Mouse (Mus musculus) kidney, adult 2 months (tissue): Measurements from ENCODE around the gene Cdk15. TPM values are rescaled to one million over a fixed set of nuclear protein-coding genes. Genes with fewer than 3 reads are reported as not detected.

Source experiments
- DNase-seq: peaks from one replicate; pipeline ENCODE4 v3.0.0; 2021
- H3K27ac ChIP-seq: fragments of 200-500 bp; 2 replicates; pipeline ENCODE4 v1.5.1; 2012; ENCODE audit warnings: low read depth, low read length, control low read depth, inconsistent platforms; ENCODE audit not compliant: insufficient read depth
- H3K27me3 ChIP-seq: fragments of 200-500 bp; replicated peaks from 2 replicates; pipeline ENCODE4 v1.6.1; 2012; ENCODE audit warnings: mild to moderate bottlenecking, moderate library complexity, low read length, inconsistent platforms; ENCODE audit not compliant: control insufficient read depth, insufficient read depth
- H3K36me3 ChIP-seq: fragments of 200-500 bp; 2 replicates; pipeline ENCODE4 v1.6.1; 2012; ENCODE audit warnings: mild to moderate bottlenecking, moderate library complexity, low read length, inconsistent platforms; ENCODE audit not compliant: control insufficient read depth, insufficient read depth
- H3K4me1 ChIP-seq: fragments of 200-500 bp; 2 replicates; pipeline ENCODE4 v1.6.1; 2011; ENCODE audit warnings: low read length; ENCODE audit not compliant: control insufficient read depth, insufficient read depth
- H3K4me3 ChIP-seq: fragments of 200-500 bp; 2 replicates; pipeline ENCODE4 v1.5.1; 2011; ENCODE audit warnings: mild to moderate bottlenecking, low read depth, low read length, control low read depth; ENCODE audit not compliant: insufficient read depth
- CTCF ChIP-seq: fragments of 200-500 bp; conservative IDR thresholded peaks from 2 replicates; pipeline ENCODE4 v1.5.1; 2011; ENCODE audit warnings: low read depth, mild to moderate bottlenecking, control low read depth, low read length, moderate library complexity, mixed read lengths; ENCODE audit not compliant: insufficient read depth, insufficient read length
- POLR2A ChIP-seq: fragments of 200-500 bp; IDR thresholded peaks from one replicate; pipeline ENCODE4 v1.6.1; 2011; ENCODE audit warnings: low read depth, low read length, control low read depth
- WGBS: fragments of 180-500 bp; shearing (Covaris S2); methylation state at CpG from one replicate; pipeline ENCODE4 v1.1.7; 2018; 5-methylcytosine and 5-hydroxymethylcytosine counted together
- polyA plus RNA-seq: library from polyadenylated mRNA; depleted of rRNA; stranded (reverse); fragments of >200 nt; gene quantifications from 2 replicates; pipeline ENCODE4 v1.2.3, GENCODE M21; 2012

Cdk15 gene
- polyA plus RNA-seq, 1 experiment: 0.13 TPM

GRCm38 (mm10) chr1:59340814-59341588 lies 84.3 kb downstream of the Cdk15 start:
- Histone ChIP-seq H3K36me3 (no peaks in the 10 kb centered on the region), H3K27ac (no peak overlapping the region), H3K27me3 (no peaks in the 10 kb centered on the region), H3K4me1 (no peaks in the 10 kb centered on the region), H3K4me3 (no peak overlapping the region)
- DNase-seq: no peak
- TF ChIP-seq CTCF: no peak
- no peak for TF ChIP-seq POLR2A
- 33% methylated on average over 16 of the region's 16 CpGs for WGBS

GRCm38 (mm10) chr1:59341697-59342096 lies 85.0 kb downstream of the Cdk15 start:
- TF ChIP-seq POLR2A: no peak
- TF ChIP-seq CTCF: no peak
- no peaks in the 10 kb centered on the region for H3K27me3 ChIP-seq
- DNase-seq: no peak
- no peaks in the 10 kb centered on the region for H3K4me1 ChIP-seq
- H3K27ac ChIP-seq: no peak overlapping the region
- H3K4me3 ChIP-seq: no peak overlapping the region
- WGBS: 73% methylated on average over 3 of the region's 3 CpGs
- H3K36me3 ChIP-seq: no peaks in the 10 kb centered on the region

GRCm38 (mm10) chr1:59342146-59342545 lies 85.4 kb downstream of the Cdk15 start:
- DNase-seq: no peak
- Histone ChIP-seq H3K4me3 (no peak overlapping the region), H3K27ac (no peak overlapping the region), H3K36me3 (no peaks in the 10 kb centered on the region), H3K27me3 (no peaks in the 10 kb centered on the region), H3K4me1 (no peaks in the 10 kb centered on the region)
- WGBS: 75% methylated on average over 6 of the region's 6 CpGs
- TF ChIP-seq CTCF: no peak
- TF ChIP-seq POLR2A: no peak

- no peak for TF ChIP-seq POLR2A
- 81% methylated on average over 4 of the region's 4 CpGs for WGBS
- Histone ChIP-seq H3K4me1 (no peaks in the 10 kb centered on the region), H3K27me3 (no peaks in the 10 kb centered on the region), H3K27ac (no peak overlapping the region), H3K36me3 (no peaks in the 10 kb centered on the region), H3K4me3 (no peak overlapping the region)
- no peak for DNase-seq
Measured at GRCm38 (mm10) chr1:59352706-59353105, 96.0 kb downstream of the Cdk15 start.

GRCm38 (mm10) chr1:59355440-59355839 lies 98.7 kb downstream of the Cdk15 start:
- Histone ChIP-seq H3K27ac (no peak overlapping the region), H3K27me3 (no peaks in the 10 kb centered on the region), H3K4me1 (no peaks in the 10 kb centered on the region), H3K36me3 (no peaks in the 10 kb centered on the region), H3K4me3 (no peak overlapping the region)
- 89% methylated on average over 9 of the region's 9 CpGs for WGBS
- no peak for TF ChIP-seq CTCF
- no peak for TF ChIP-seq POLR2A
- DNase-seq: no peak

GRCm38 (mm10) chr1:59359136-59359535 lies 102.4 kb downstream of the Cdk15 start:
- Histone ChIP-seq H3K36me3 (no peaks in the 10 kb centered on the region), H3K4me3 (no peak overlapping the region), H3K27me3 (no peaks in the 10 kb centered on the region), H3K4me1 (no peaks in the 10 kb centered on the region), H3K27ac (no peak overlapping the region)
- no peak for DNase-seq
- 90% methylated on average over 9 of the region's 9 CpGs for WGBS
- TF ChIP-seq POLR2A: no peak
- TF ChIP-seq CTCF: no peak

- no peak for DNase-seq
- TF ChIP-seq CTCF: no peak
- TF ChIP-seq POLR2A: no peak
- WGBS: 77% methylated on average over 3 of the region's 3 CpGs
- Histone ChIP-seq H3K4me1 (no peaks in the 10 kb centered on the region), H3K36me3 (no peaks in the 10 kb centered on the region), H3K4me3 (no peak overlapping the region), H3K27ac (no peak overlapping the region), H3K27me3 (no peaks in the 10 kb centered on the region)
Measured at GRCm38 (mm10) chr1:59360834-59361233, 104.1 kb downstream of the Cdk15 start.
